Mouse (Mus musculus): ENCODE data around the gene Lrrc39. TPM values are rescaled to one million over a fixed set of nuclear protein-coding genes. Genes with fewer than 3 reads are reported as not detected.

Gene Lrrc39
- polyA plus RNA-seq, 1 experiment from 2014 or later = 0.31 TPM

GRCm38 (mm10) chr3:116615318-116616068 is 52.7 kb downstream of the Lrrc39 start:
- Histone ChIP-seq H3K27me3 (no peaks in the 10 kb centered on the region), H3K4me2 (no peak overlapping the region), H3K36me3 (peaks cover 34% of the 10 kb centered on the region), H3K4me3 (no peak overlapping the region), H3K27ac (replicated peaks) (no peak overlapping the region), H3K9ac (no peak overlapping the region), H3K4me1 (replicated peaks) (no peaks in the 10 kb centered on the region), H3K9me3 (no peaks in the 10 kb centered on the region)
- ATAC-seq (ENCODE audit: low FRiP score, low read depth) = no peak
- WGBS = 93% methylated on average over 8 of the region's 8 CpGs

GRCm38 (mm10) chr3:116618855-116619254 is 56.1 kb downstream of the Lrrc39 start:
- 90% methylated on average over 6 of the region's 6 CpGs for WGBS
- no peak overlapping the region for H3K27ac ChIP-seq (replicated peaks)
- no peaks in the 10 kb centered on the region for H3K4me1 ChIP-seq (replicated peaks)
- no peaks in the 10 kb centered on the region for H3K27me3 ChIP-seq
- no peaks in the 10 kb centered on the region for H3K9me3 ChIP-seq
- H3K4me2 ChIP-seq = no peak overlapping the region
- H3K9ac ChIP-seq = no peak overlapping the region
- no peak overlapping the region for H3K4me3 ChIP-seq
- no peak for ATAC-seq (ENCODE audit: low FRiP score, low read depth)
- H3K36me3 ChIP-seq = peaks cover 28% of the 10 kb centered on the region; the same call in 1 of the 2 replicates

- WGBS = 94% methylated on average over 7 of the region's 7 CpGs
- Histone ChIP-seq H3K4me3 (no peak overlapping the region), H3K27me3 (no peaks in the 10 kb centered on the region), H3K27ac (replicated peaks) (no peak overlapping the region), H3K36me3 (0 out of 2 replicates have a peak, but pooled peaks cover 14% of the 10 kb centered on the region), H3K9ac (no peak overlapping the region), H3K4me2 (no peak overlapping the region), H3K9me3 (no peaks in the 10 kb centered on the region), H3K4me1 (replicated peaks) (no peaks in the 10 kb centered on the region)
- no peak for ATAC-seq (ENCODE audit: low FRiP score, low read depth)
Observed at GRCm38 (mm10) chr3:116620636-116621370, 58.0 kb downstream of the Lrrc39 start.

GRCm38 (mm10) chr3:116622641-116623040 is 59.9 kb downstream of the Lrrc39 start:
- Histone ChIP-seq H3K4me1 (replicated peaks) (no peaks in the 10 kb centered on the region), H3K9ac (no peak overlapping the region), H3K27me3 (no peaks in the 10 kb centered on the region), H3K36me3 (0 out of 2 replicates have a peak, but pooled peaks cover 11% of the 10 kb centered on the region), H3K27ac (replicated peaks) (no peak overlapping the region), H3K9me3 (no peaks in the 10 kb centered on the region), H3K4me3 (no peak overlapping the region), H3K4me2 (no peak overlapping the region)
- WGBS = 92% methylated on average over 7 of the region's 7 CpGs
- ATAC-seq (ENCODE audit: low FRiP score, low read depth) = no peak

- Histone ChIP-seq H3K4me3 (no peak overlapping the region), H3K9me3 (no peaks in the 10 kb centered on the region), H3K4me2 (no peak overlapping the region), H3K9ac (no peak overlapping the region), H3K27ac (replicated peaks) (no peak overlapping the region), H3K4me1 (replicated peaks) (no peaks in the 10 kb centered on the region), H3K27me3 (no peaks in the 10 kb centered on the region), H3K36me3 (peaks cover 50% of the 10 kb centered on the region)
- ATAC-seq (ENCODE audit: low FRiP score, low read depth) = no peak
- 70% methylated on average over 1 of the region's 1 CpGs for WGBS
Observed at GRCm38 (mm10) chr3:116631459-116631858, 68.7 kb downstream of the Lrrc39 start.

Other genes with a start within 250 kb of the Lrrc39 start
- gene Cdc14a, start 138.9 kb upstream of the Lrrc39 start, polyA plus RNA-seq (2015; fragmentation: Nextera tagmentation; extraction: Ambion mirVana) = 3.4 and 3.9 TPM in 2 replicates
- 105 and 109 TPM in 2 replicates for gene Rtca, start 54.8 kb upstream of the Lrrc39 start, polyA plus RNA-seq (2015; fragmentation: Nextera tagmentation; extraction: Ambion mirVana)
- 12.9 and 13.5 TPM in 2 replicates for gene Dbt, start 49.9 kb upstream of the Lrrc39 start, polyA plus RNA-seq (2015; fragmentation: Nextera tagmentation; extraction: Ambion mirVana)
- gene Sass6, start 32.0 kb downstream of the Lrrc39 start, polyA plus RNA-seq (2015; fragmentation: Nextera tagmentation; extraction: Ambion mirVana) = 13.1 and 13.7 TPM in 2 replicates
- 24.3 and 25.1 TPM in 2 replicates for gene Trmt13, start 51.6 kb downstream of the Lrrc39 start, polyA plus RNA-seq (2015; fragmentation: Nextera tagmentation; extraction: Ambion mirVana)
- gene Mfsd14a, start 99.7 kb downstream of the Lrrc39 start, polyA plus RNA-seq (2015; fragmentation: Nextera tagmentation; extraction: Ambion mirVana) = 60.6 and 65.4 TPM in 2 replicates
- gene Gm43191, start 118.3 kb downstream of the Lrrc39 start, polyA plus RNA-seq (2015; fragmentation: Nextera tagmentation; extraction: Ambion mirVana) = not detected in 2 replicates
- gene Slc35a3, start 149.9 kb downstream of the Lrrc39 start, polyA plus RNA-seq (2015; fragmentation: Nextera tagmentation; extraction: Ambion mirVana) = 8.0 and 8.7 TPM in 2 replicates
- gene Agl, start 245.2 kb downstream of the Lrrc39 start, polyA plus RNA-seq (2015; fragmentation: Nextera tagmentation; extraction: Ambion mirVana) = 13.9 and 15.0 TPM in 2 replicates